8 mouse cellular contexts compared by ENCODE assay signal in the genomic region with DNA sequence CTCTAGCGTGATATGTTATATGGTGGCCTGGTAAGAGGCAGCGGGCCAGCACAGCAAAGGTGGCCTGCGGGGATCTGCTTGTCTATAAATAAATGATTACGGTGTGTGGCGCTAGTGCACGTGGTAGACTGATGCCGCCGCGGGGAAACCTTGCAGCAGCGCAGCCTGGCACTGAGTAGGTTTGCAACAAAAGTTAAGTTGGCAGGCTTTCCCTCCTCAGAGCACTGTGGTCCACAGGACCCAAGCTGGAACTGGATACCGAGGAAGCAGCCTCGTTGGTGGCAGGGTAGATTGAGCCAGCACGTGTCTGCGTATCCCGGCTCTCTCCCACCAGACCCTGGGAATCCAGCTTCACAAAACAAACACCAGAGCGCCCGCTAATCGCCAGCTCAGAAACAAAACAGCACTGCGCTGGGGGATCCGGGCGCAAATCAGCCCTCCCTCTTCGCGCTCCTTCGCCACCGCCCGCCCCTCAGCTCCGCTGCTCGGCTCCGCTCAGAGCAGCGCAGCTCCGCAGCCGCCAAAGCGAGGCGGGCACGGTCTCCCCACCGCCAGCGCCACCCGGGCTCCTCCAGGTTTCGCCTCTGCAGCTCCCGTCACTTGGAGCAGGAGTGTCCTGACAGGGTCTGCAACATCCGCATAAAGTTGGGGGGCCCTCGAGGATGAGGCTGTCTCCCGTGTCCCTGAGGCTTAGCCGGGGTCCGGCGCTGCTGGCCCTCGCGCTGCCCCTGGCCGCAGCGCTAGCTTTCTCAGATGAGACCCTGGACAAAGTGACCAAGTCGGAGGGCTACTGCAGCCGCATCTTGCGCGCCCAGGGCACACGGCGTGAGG. TPM values are rescaled to one million over a fixed set of nuclear protein-coding genes. Genes with fewer than 3 reads are reported as not detected.
DNase-seq lines count a peak whose midpoint lies in the region; ATAC-seq and TF ChIP-seq lines count a peak whose summit lies in the region.

A gene (plus strand): TSS at position 332 of the 831 bp plus-strand sequence.

- peak within 1 kb of the TSS; percentile 92 for H3K4me2 ChIP-seq in embryonic facial prominence, embryonic 11.5 days (ENCODE audit: low read depth, low read length)
- H3K4me2 ChIP-seq in intestine, postnatal 0 days (replicated peaks; ENCODE audit: low read depth), result peak within 1 kb of the TSS; percentile 94
- peak within 1 kb of the TSS; percentile 97 for H3K4me2 ChIP-seq in limb, embryonic 15.5 days
- peak within 1 kb of the TSS; percentile 100 for H3K4me2 ChIP-seq in midbrain, embryonic 14.5 days (ENCODE audit: low read length)
- peak within 1 kb of the TSS; percentile 100 for H3K4me2 ChIP-seq in stomach, embryonic 16.5 days (ENCODE audit: low read depth, low read length)

- WGBS in embryonic facial prominence, embryonic 11.5 days, result under 1% methylated on average over 56 of the region's 56 CpGs
- WGBS in intestine, postnatal 0 days, result under 1% methylated on average over 56 of the region's 56 CpGs
- under 1% methylated on average over 56 of the region's 56 CpGs for WGBS in limb, embryonic 15.5 days
- under 1% methylated on average over 56 of the region's 56 CpGs for WGBS in midbrain, embryonic 14.5 days
- under 1% methylated on average over 56 of the region's 56 CpGs for WGBS in stomach, embryonic 16.5 days

- H3K4me3 ChIP-seq in embryonic facial prominence, embryonic 11.5 days (ENCODE audit: low read depth, low read length), result peak within 1 kb of the TSS; percentile 41
- peak within 1 kb of the TSS; percentile 50 for H3K4me3 ChIP-seq in intestine, postnatal 0 days (ENCODE audit: low read depth, low read length)
- peak within 1 kb of the TSS; percentile 50 for H3K4me3 ChIP-seq in limb, embryonic 15.5 days
- peak within 1 kb of the TSS; percentile 56 for H3K4me3 ChIP-seq in midbrain, embryonic 14.5 days (replicated peaks; ENCODE audit: low read depth, low read length)
- peak within 1 kb of the TSS; percentile 59 for H3K4me3 ChIP-seq in stomach, embryonic 16.5 days (replicated peaks; ENCODE audit: low read length)

- no peak for TF ChIP-seq CTCF in intestine, postnatal 0 days (IDR thresholded peaks at IDR 0.05; ENCODE audit: low read depth)

- DNase-seq in kidney, adult 18-20 months, result peak; percentile 25
- no peak for DNase-seq in kidney, adult 11 months
- DNase-seq in embryonic facial prominence, embryonic 11.5 days (ENCODE audit: low spot score), result peak; percentile 80
- DNase-seq in heart, adult 11 months, result peak; percentile 94
- peak; percentile 84 for DNase-seq in midbrain, embryonic 14.5 days

- no peaks in the 10 kb centered on the region for H3K9me3 ChIP-seq in embryonic facial prominence, embryonic 11.5 days (replicated peaks; ENCODE audit: control insufficient read depth, low read length)
- H3K9me3 ChIP-seq in intestine, postnatal 0 days (ENCODE audit: control insufficient read depth), result no peaks in the 10 kb centered on the region
- no peaks in the 10 kb centered on the region for H3K9me3 ChIP-seq in limb, embryonic 15.5 days
- H3K9me3 ChIP-seq in midbrain, embryonic 14.5 days (ENCODE audit: control insufficient read depth, low read length), result no peaks in the 10 kb centered on the region
- H3K9me3 ChIP-seq in stomach, embryonic 16.5 days (replicated peaks; ENCODE audit: control insufficient read depth, low read length), result no peaks in the 10 kb centered on the region

- peak; percentile 87 for ATAC-seq in embryonic facial prominence, embryonic 11.5 days (replicated peaks; ENCODE audit: insufficient number of reproducible peaks, low FRiP score, low TSS enrichment, low read depth)
- ATAC-seq in intestine, postnatal 0 days, result peak; percentile 54; the same call in 1 of the 2 replicates
- peak; percentile 75; the same call in 1 of the 2 replicates for ATAC-seq in limb, embryonic 15.5 days (ENCODE audit: insufficient number of reproducible peaks, low FRiP score, low TSS enrichment, low read depth)
- peak; percentile 91 for ATAC-seq in midbrain, embryonic 14.5 days (ENCODE audit: low FRiP score, low TSS enrichment)
- ATAC-seq in stomach, embryonic 16.5 days (ENCODE audit: insufficient read depth, low FRiP score), result peak; percentile 83

- no peaks in the 10 kb centered on the region for H3K36me3 ChIP-seq in embryonic facial prominence, embryonic 11.5 days (replicated peaks; ENCODE audit: control insufficient read depth, insufficient read depth, low read depth, low read length)
- no peaks in the 10 kb centered on the region for H3K36me3 ChIP-seq in intestine, postnatal 0 days (ENCODE audit: control insufficient read depth, insufficient read depth)
- H3K36me3 ChIP-seq in limb, embryonic 15.5 days, result no peaks in the 10 kb centered on the region
- H3K36me3 ChIP-seq in midbrain, embryonic 14.5 days (ENCODE audit: control insufficient read depth, insufficient read depth, low read length), result no peaks in the 10 kb centered on the region
- H3K36me3 ChIP-seq in stomach, embryonic 16.5 days (ENCODE audit: control insufficient read depth, insufficient read depth, low read length), result no peaks in the 10 kb centered on the region

- no peak within 1 kb of the TSS for H3K27ac ChIP-seq in embryonic facial prominence, embryonic 11.5 days (replicated peaks; ENCODE audit: low read depth, low read length)
- H3K27ac ChIP-seq in intestine, postnatal 0 days (ENCODE audit: low read depth, low read length), result no peak within 1 kb of the TSS
- no peak within 1 kb of the TSS for H3K27ac ChIP-seq in limb, embryonic 15.5 days
- H3K27ac ChIP-seq in midbrain, embryonic 14.5 days (replicated peaks; ENCODE audit: low read depth, low read length), result peak within 1 kb of the TSS; percentile 63
- H3K27ac ChIP-seq in stomach, embryonic 16.5 days (ENCODE audit: low read length), result no peak within 1 kb of the TSS

- H3K4me1 ChIP-seq in embryonic facial prominence, embryonic 11.5 days (ENCODE audit: control insufficient read depth, insufficient read depth, low read length), result no peaks in the 10 kb centered on the region
- H3K4me1 ChIP-seq in intestine, postnatal 0 days (replicated peaks; ENCODE audit: control insufficient read depth, insufficient read depth, low read length), result no peaks in the 10 kb centered on the region
- H3K4me1 ChIP-seq in limb, embryonic 15.5 days, result peaks cover 26% of the 10 kb centered on the region
- peaks cover 14% of the 10 kb centered on the region for H3K4me1 ChIP-seq in midbrain, embryonic 14.5 days (ENCODE audit: control insufficient read depth, insufficient read depth, low read length)
- peaks cover 6% of the 10 kb centered on the region; the same call in 1 of the 2 replicates for H3K4me1 ChIP-seq in stomach, embryonic 16.5 days (ENCODE audit: control insufficient read depth, insufficient read depth, low read length)

- H3K9ac ChIP-seq in embryonic facial prominence, embryonic 11.5 days (replicated peaks; ENCODE audit: low read length), result peak within 1 kb of the TSS; percentile 51
- H3K9ac ChIP-seq in intestine, postnatal 0 days (ENCODE audit: low read depth, low read length), result peak within 1 kb of the TSS; percentile 26; the same call in 1 of the 2 replicates
- H3K9ac ChIP-seq in limb, embryonic 15.5 days, result peak within 1 kb of the TSS; percentile 45
- peak within 1 kb of the TSS; percentile 62 for H3K9ac ChIP-seq in midbrain, embryonic 14.5 days (replicated peaks; ENCODE audit: low read length)
- H3K9ac ChIP-seq in stomach, embryonic 16.5 days (ENCODE audit: low read length), result peak within 1 kb of the TSS; percentile 76

- H3K27me3 ChIP-seq in embryonic facial prominence, embryonic 11.5 days (ENCODE audit: control insufficient read depth, insufficient read depth, low read length), result peaks cover 13% of the 10 kb centered on the region
- peaks cover 26% of the 10 kb centered on the region for H3K27me3 ChIP-seq in intestine, postnatal 0 days (replicated peaks; ENCODE audit: control insufficient read depth, insufficient read depth, low read length)
- peaks cover 37% of the 10 kb centered on the region for H3K27me3 ChIP-seq in limb, embryonic 15.5 days
- peaks cover 31% of the 10 kb centered on the region for H3K27me3 ChIP-seq in midbrain, embryonic 14.5 days (ENCODE audit: control insufficient read depth, insufficient read depth, low read length)
- H3K27me3 ChIP-seq in stomach, embryonic 16.5 days (ENCODE audit: control insufficient read depth, insufficient read depth, low read length), result peaks cover 14% of the 10 kb centered on the region

RNA-seq across cellular contexts. Expression of the gene that starts here (rescaled TPM):
- 25.1 and 27.0 TPM in 2 replicates for polyA plus RNA-seq in embryonic facial prominence, embryonic 11.5 days (2014; fragmentation: Nextera tagmentation; extraction: Ambion mirVana)
- 3.2 and 3.6 TPM in 2 replicates for polyA plus RNA-seq in intestine, postnatal 0 days (2015; fragmentation: Nextera tagmentation; extraction: Ambion mirVana)
- polyA plus RNA-seq in limb, embryonic 15.5 days (2015; fragmentation: Nextera tagmentation; extraction: Ambion mirVana), result 19.1 and 20.8 TPM in 2 replicates
- polyA plus RNA-seq in midbrain, embryonic 14.5 days (2014; fragmentation: Nextera tagmentation; extraction: Ambion mirVana), result 35.9 and 39.6 TPM in 2 replicates
- polyA plus RNA-seq in stomach, embryonic 16.5 days (2015; fragmentation: Nextera tagmentation; extraction: Ambion mirVana), result 17.8 and 18.1 TPM in 2 replicates

Comparison
In these comparisons a context has a peak if more than half of its experiments do, and no peak if none do; other contexts are left out.
1. H3K9ac ChIP-seq: peak in every context shown above with its lines; median percentile 76 in stomach, embryonic 16.5 days; 62 in midbrain, embryonic 14.5 days; 51 in embryonic facial prominence, embryonic 11.5 days; 45 in limb, embryonic 15.5 days; 26 in intestine, postnatal 0 days.